Mouse (Mus musculus) embryonic facial prominence, embryonic 13.5 days (tissue): ENCODE measurements around the gene Car5a. TPM values are rescaled to one million over a fixed set of nuclear protein-coding genes. Genes with fewer than 3 reads are reported as not detected.

ENCODE experiments used
- ATAC-seq: fragments of 200-750 bp; cut with Nextera tagmentation; 2 replicates; pipeline ENCODE4 v1.8.0; 2017; ENCODE audit warnings: low read depth; ENCODE audit not compliant: insufficient number of reproducible peaks, insufficient read depth, low FRiP score, low TSS enrichment
- H3K27ac ChIP-seq: fragments of 300-500 bp; sonication (generic); 2 replicates; pipeline ENCODE4 v1.5.1; 2015; ENCODE audit warnings: moderate library complexity, mild to moderate bottlenecking, inconsistent platforms
- H3K27me3 ChIP-seq: fragments of 300-500 bp; sonication (generic); 2 replicates; pipeline ENCODE4 v1.6.1; 2015; ENCODE audit warnings: mild to moderate bottlenecking, inconsistent platforms
- H3K36me3 ChIP-seq: fragments of 300-500 bp; sonication (generic); 2 replicates; pipeline ENCODE4 v1.6.1; 2015; ENCODE audit warnings: mild to moderate bottlenecking, inconsistent platforms
- H3K4me1 ChIP-seq: fragments of 300-500 bp; sonication (generic); 2 replicates; pipeline ENCODE4 v1.6.1; 2015; ENCODE audit warnings: inconsistent platforms
- H3K4me2 ChIP-seq: fragments of 300-500 bp; sonication (generic); 2 replicates; pipeline ENCODE4 v1.6.1; 2015; ENCODE audit warnings: moderate library complexity, mild to moderate bottlenecking, inconsistent platforms
- H3K4me3 ChIP-seq: fragments of 300-500 bp; sonication (generic); 2 replicates; pipeline ENCODE4 v1.5.1; 2015; ENCODE audit warnings: mild to moderate bottlenecking, inconsistent platforms
- H3K9ac ChIP-seq: fragments of 300-500 bp; sonication (generic); 2 replicates; pipeline ENCODE4 v1.6.1; 2015; ENCODE audit warnings: mild to moderate bottlenecking, inconsistent platforms
- H3K9me3 ChIP-seq: fragments of 300-500 bp; sonication (generic); 2 replicates; pipeline ENCODE4 v1.6.1; 2016; ENCODE audit warnings: inconsistent platforms
- WGBS: fragments of 180-500 bp; shearing (Covaris S2); methylation state at CpG from one replicate; pipeline ENCODE4 v1.1.7; 2015; ENCODE audit warnings: mixed read lengths; 5-methylcytosine and 5-hydroxymethylcytosine counted together
- microRNA-seq: library from miRNA; unstranded; fragments of <30 nt; microRNA quantifications from one replicate; pipeline ENCODE4, GENCODE M21; 2016
- polyA plus RNA-seq: library from polyadenylated mRNA; unstranded; fragments of >200 nt; fragmentation: Nextera tagmentation; extraction: Ambion mirVana; gene quantifications from 2 replicates; pipeline ENCODE4 v1.2.1, GENCODE M21; 2015

Car5a gene
- polyA plus RNA-seq, 1 experiment from 2014 or later, result not detected

GRCm38 (mm10) chr8:121871833-121872440 lies 72.8 kb downstream of the Car5a start:
- peaks cover 20% of the 10 kb centered on the region for H3K4me1 ChIP-seq
- H3K27me3 ChIP-seq, result no peaks in the 10 kb centered on the region
- peak overlapping the region; percentile 12; the same call in 1 of the 2 replicates for H3K4me2 ChIP-seq
- ATAC-seq, result no peak
- no peaks in the 10 kb centered on the region for H3K9me3 ChIP-seq
- no peak overlapping the region for H3K4me3 ChIP-seq
- H3K27ac ChIP-seq, result peak overlapping the region; percentile 34; the same call in 1 of the 2 replicates
- H3K9ac ChIP-seq, result peak overlapping the region; percentile 44; the same call in 1 of the 2 replicates
- 20% methylated on average over 10 of the region's 10 CpGs for WGBS
- H3K36me3 ChIP-seq, result no peaks in the 10 kb centered on the region

GRCm38 (mm10) chr8:121870190-121870589 lies 74.5 kb downstream of the Car5a start:
- H3K9me3 ChIP-seq, result no peaks in the 10 kb centered on the region
- H3K4me2 ChIP-seq, result no peak overlapping the region
- no peaks in the 10 kb centered on the region for H3K27me3 ChIP-seq
- H3K4me1 ChIP-seq, result peaks cover 20% of the 10 kb centered on the region
- no peak overlapping the region for H3K27ac ChIP-seq
- 88% methylated on average over 2 of the region's 2 CpGs for WGBS
- H3K4me3 ChIP-seq, result no peak overlapping the region
- H3K9ac ChIP-seq, result no peak overlapping the region
- H3K36me3 ChIP-seq, result no peaks in the 10 kb centered on the region
- ATAC-seq, result no peak

GRCm38 (mm10) chr8:121868896-121869295 lies 75.8 kb downstream of the Car5a start:
- Histone ChIP-seq H3K9me3 (no peaks in the 10 kb centered on the region), H3K4me3 (no peak overlapping the region), H3K9ac (no peak overlapping the region), H3K4me2 (no peak overlapping the region), H3K36me3 (no peaks in the 10 kb centered on the region), H3K4me1 (peaks cover 14% of the 10 kb centered on the region), H3K27me3 (no peaks in the 10 kb centered on the region), H3K27ac (no peak overlapping the region)
- ATAC-seq, result no peak
- WGBS, result 91% methylated on average over 7 of the region's 7 CpGs

- H3K36me3 ChIP-seq, result no peaks in the 10 kb centered on the region
- no peak overlapping the region for H3K4me3 ChIP-seq
- H3K4me2 ChIP-seq, result no peak overlapping the region
- ATAC-seq, result no peak
- WGBS, result 89% methylated on average over 5 of the region's 5 CpGs
- H3K27ac ChIP-seq, result no peak overlapping the region
- H3K9ac ChIP-seq, result no peak overlapping the region
- no peaks in the 10 kb centered on the region for H3K9me3 ChIP-seq
- H3K4me1 ChIP-seq, result peaks cover 14% of the 10 kb centered on the region
- no peaks in the 10 kb centered on the region for H3K27me3 ChIP-seq
These were observed 76.5 kb downstream of the Car5a start for GRCm38 (mm10) chr8:121868196-121868595.

Small RNAs within 50 kb of the gene (microRNA-seq; reads per million reads assigned to microRNA genes)
- 1.5 reads per million for gene Mir7237

Other genes starting within 250 kb of the Car5a start
- 2.0 and 2.4 TPM in 2 replicates for gene Jph3, start 215.3 kb downstream of the Car5a start, polyA plus RNA-seq
- 36.8 and 41.2 TPM in 2 replicates for gene Klhdc4, start 115.3 kb downstream of the Car5a start, polyA plus RNA-seq
- gene Slc7a5, start 37.2 kb downstream of the Car5a start, polyA plus RNA-seq, result 16.1 and 18.3 TPM in 2 replicates
- 42.6 and 49.4 TPM in 2 replicates for gene Banp, start 4.8 kb upstream of the Car5a start, polyA plus RNA-seq